Comparison of ENCODE assay signal across 8 mouse cellular contexts in genomic region chr4:99941655-99942414, GRCm38 (mm10). TPM values are rescaled to one million over a fixed set of nuclear protein-coding genes. Genes with fewer than 3 reads are reported as not detected.
DNase-seq lines count a peak whose midpoint lies in the region; ATAC-seq lines count a peak whose summit lies in the region.

No protein-coding gene starts in this region.

- no peaks in the 10 kb centered on the region for H3K4me1 ChIP-seq in kidney, embryonic 15.5 days
- H3K4me1 ChIP-seq in heart, embryonic 16.5 days (ENCODE audit: control insufficient read depth, insufficient read depth, low read length) = peaks cover 33% of the 10 kb centered on the region

- no peak overlapping the region for H3K4me2 ChIP-seq in kidney, embryonic 15.5 days
- no peak overlapping the region for H3K4me2 ChIP-seq in heart, embryonic 16.5 days (ENCODE audit: low read depth, low read length)

- H3K4me3 ChIP-seq in kidney, embryonic 15.5 days (replicated peaks) = no peak overlapping the region
- no peak overlapping the region for H3K4me3 ChIP-seq in heart, embryonic 16.5 days (ENCODE audit: low read length)

- DNase-seq in kidney, adult 18-20 months = peak; percentile 23
- DNase-seq in adipocyte (ENCODE audit: low spot score) (peak; percentile 90), MN1 (ENCODE audit: low spot score) (no peak)
- DNase-seq in lung, adult 18-20 months = peak; percentile 61 to 67
- DNase-seq in cerebellum, adult 9-11 months = no peak

- H3K36me3 ChIP-seq in kidney, embryonic 15.5 days = no peaks in the 10 kb centered on the region
- H3K36me3 ChIP-seq in heart, embryonic 16.5 days (ENCODE audit: control insufficient read depth, insufficient read depth) = peaks cover 5% of the 10 kb centered on the region; the same call in 1 of the 2 replicates

- H3K27ac ChIP-seq in kidney, embryonic 15.5 days = no peak overlapping the region
- H3K27ac ChIP-seq in heart, embryonic 16.5 days (ENCODE audit: low read length) = peak overlapping the region; percentile 12; the same call in 1 of the 2 replicates

- no peaks in the 10 kb centered on the region for H3K27me3 ChIP-seq in kidney, embryonic 15.5 days
- H3K27me3 ChIP-seq in heart, embryonic 16.5 days (ENCODE audit: control insufficient read depth, insufficient read depth, low read length) = no peaks in the 10 kb centered on the region

- H3K9ac ChIP-seq in kidney, embryonic 15.5 days = no peak overlapping the region
- H3K9ac ChIP-seq in heart, embryonic 16.5 days (ENCODE audit: low read length) = peak overlapping the region; percentile 28; the same call in 1 of the 2 replicates

- 71% methylated on average over 10 of the region's 10 CpGs for WGBS in kidney, embryonic 15.5 days
- WGBS in heart, embryonic 16.5 days = 46% methylated on average over 10 of the region's 10 CpGs

- no peaks in the 10 kb centered on the region for H3K9me3 ChIP-seq in kidney, embryonic 15.5 days (replicated peaks)
- no peaks in the 10 kb centered on the region for H3K9me3 ChIP-seq in heart, embryonic 16.5 days (replicated peaks; ENCODE audit: control insufficient read depth, low read length)

- ATAC-seq in kidney, embryonic 15.5 days (replicated peaks; ENCODE audit: low FRiP score) = no peak
- ATAC-seq in heart, embryonic 16.5 days (replicated peaks; ENCODE audit: extremely low read depth, insufficient read depth, low FRiP score) = peak; percentile 42; the same call in 1 of the 2 replicates
- ATAC-seq in megakaryocyte, adult 5-6 weeks (ENCODE audit: poor library complexity, severe bottlenecking) = no peak

RNA-seq across cellular contexts. Expression of gene Itgb3bp, which starts 12.2 kb away (rescaled TPM):
- 37.8 and 45.0 TPM in 2 replicates for polyA plus RNA-seq in kidney, embryonic 15.5 days (2015; fragmentation: Nextera tagmentation; extraction: Ambion mirVana)
- 28.3 and 31.9 TPM in 2 replicates for polyA plus RNA-seq in heart, embryonic 16.5 days (2015; fragmentation: Nextera tagmentation; extraction: Ambion mirVana)
- total RNA-seq in megakaryocyte, adult 5-6 weeks (2015) = 11.8 and 12.0 TPM in 2 replicates
- total RNA-seq in megakaryocyte, adult 5-6 weeks (2017) = 6.7 and 7.7 TPM in 2 replicates

RNA-seq across cellular contexts. Expression of gene Pgm1, which starts 12.6 kb away (rescaled TPM):
- 66.8 and 72.0 TPM in 2 replicates for polyA plus RNA-seq in kidney, embryonic 15.5 days (2015; fragmentation: Nextera tagmentation; extraction: Ambion mirVana)
- polyA plus RNA-seq in heart, embryonic 16.5 days (2015; fragmentation: Nextera tagmentation; extraction: Ambion mirVana) = 291 and 294 TPM in 2 replicates
- total RNA-seq in megakaryocyte, adult 5-6 weeks (2015) = 7.4 and 7.6 TPM in 2 replicates
- 11.6 and 12.8 TPM in 2 replicates for total RNA-seq in megakaryocyte, adult 5-6 weeks (2017)

Comparison
In these comparisons a context has a peak if more than half of its experiments do, and no peak if none do; other contexts are left out.
1. DNase-seq: peak in kidney, adult 18-20 months (single experiment), adipocyte (single experiment) and lung, adult 18-20 months (2 of 2); none in MN1 (single experiment) and cerebellum, adult 9-11 months (single experiment).